Mouse (Mus musculus): Measurements from ENCODE around the gene Prss48. TPM values are rescaled to one million over a fixed set of nuclear protein-coding genes. Genes with fewer than 3 reads are reported as not detected.
"Not testable (repeated sequence)": the region's sequence is repeated elsewhere in the genome, so short reads cannot be mapped to it uniquely, and the experiment has no call there.

The Prss48 gene
- polyA plus RNA-seq, 1 experiment from 2014 or later = not detected

DNA sequence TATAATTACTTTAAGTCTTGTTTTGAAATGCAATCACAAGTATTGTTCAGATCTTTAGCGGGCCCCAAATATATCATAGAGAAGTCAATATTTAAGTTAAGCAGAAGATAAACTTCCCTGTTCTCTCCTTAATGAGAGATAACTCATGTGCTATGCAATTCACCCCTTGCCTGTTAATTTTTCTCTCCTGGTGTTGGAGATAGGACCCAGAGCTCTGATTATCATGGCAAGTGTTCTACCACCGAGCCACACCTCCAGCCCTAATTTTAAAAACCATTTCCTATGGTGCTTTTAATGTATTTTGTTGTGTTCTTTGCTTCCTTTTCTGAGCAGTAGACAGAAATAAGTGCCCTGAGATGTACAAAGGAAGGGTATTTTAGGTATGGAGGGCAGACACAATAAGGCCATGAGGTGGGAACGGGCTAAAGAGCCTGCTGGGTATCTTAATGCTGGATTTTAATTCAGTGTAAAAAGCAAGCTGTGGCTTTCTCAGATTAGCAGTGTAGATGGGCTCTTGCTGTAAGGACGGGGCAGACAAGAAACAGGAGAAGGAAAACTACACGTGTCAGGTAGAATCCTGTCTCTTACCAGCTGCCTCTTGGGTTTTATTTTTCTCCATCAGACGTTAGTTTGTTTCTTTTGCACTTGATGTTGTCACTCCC lies 11.0 kb downstream of the Prss48 start:
- 59% methylated on average over 6 of the region's 6 CpGs for WGBS
- Histone ChIP-seq H3K36me3 (ENCODE audit: control insufficient read depth, insufficient read depth, low read length) (no peaks in the 10 kb centered on the region), H3K27ac (ENCODE audit: low read length) (no peak overlapping the region), H3K4me3 (replicated peaks; ENCODE audit: low read length) (no peak overlapping the region), H3K9me3 (replicated peaks; ENCODE audit: control insufficient read depth, low read length) (no peaks in the 10 kb centered on the region), H3K9ac (ENCODE audit: low read length) (no peak overlapping the region), H3K27me3 (ENCODE audit: control insufficient read depth, insufficient read depth, low read length) (no peaks in the 10 kb centered on the region), H3K4me1 (ENCODE audit: control insufficient read depth, insufficient read depth, low read length) (no peaks in the 10 kb centered on the region; the same call in 1 of the 2 replicates), H3K4me2 (ENCODE audit: low read depth, low read length) (no peak overlapping the region)
- no peak for ATAC-seq (ENCODE audit: insufficient read depth, low FRiP score)

DNA sequence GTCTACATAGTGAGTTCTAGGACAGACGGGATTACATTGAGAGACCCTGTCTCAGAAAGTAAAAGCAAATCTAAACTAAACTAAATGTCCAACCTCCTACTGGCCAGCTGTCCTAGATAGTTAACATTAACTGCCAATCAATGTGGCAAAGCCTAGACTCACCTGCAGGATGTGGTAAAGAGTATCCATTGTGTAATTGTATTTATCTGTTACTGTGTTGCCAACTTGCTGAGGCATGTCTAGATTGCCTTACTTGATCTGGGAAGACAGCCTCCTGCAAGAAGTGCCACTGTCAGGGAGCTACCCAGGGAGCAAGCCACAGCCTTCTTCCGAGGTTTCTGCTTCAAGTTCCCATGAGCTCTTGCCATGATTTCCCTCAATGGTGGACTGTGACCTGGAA lies 15.1 kb downstream of the Prss48 start:
- Histone ChIP-seq H3K27ac (ENCODE audit: low read length) (no peak overlapping the region), H3K4me3 (replicated peaks; ENCODE audit: low read length) (no peak overlapping the region), H3K27me3 (ENCODE audit: control insufficient read depth, insufficient read depth, low read length) (no peaks in the 10 kb centered on the region), H3K9me3 (replicated peaks; ENCODE audit: control insufficient read depth, low read length) (no peaks in the 10 kb centered on the region), H3K9ac (ENCODE audit: low read length) (no peak overlapping the region), H3K36me3 (ENCODE audit: control insufficient read depth, insufficient read depth, low read length) (no peaks in the 10 kb centered on the region), H3K4me2 (ENCODE audit: low read depth, low read length) (no peak overlapping the region), H3K4me1 (ENCODE audit: control insufficient read depth, insufficient read depth, low read length) (no peaks in the 10 kb centered on the region; the same call in 1 of the 2 replicates)
- no peak for ATAC-seq (ENCODE audit: insufficient read depth, low FRiP score)
- 87% methylated on average over 2 of the region's 2 CpGs for WGBS

DNA sequence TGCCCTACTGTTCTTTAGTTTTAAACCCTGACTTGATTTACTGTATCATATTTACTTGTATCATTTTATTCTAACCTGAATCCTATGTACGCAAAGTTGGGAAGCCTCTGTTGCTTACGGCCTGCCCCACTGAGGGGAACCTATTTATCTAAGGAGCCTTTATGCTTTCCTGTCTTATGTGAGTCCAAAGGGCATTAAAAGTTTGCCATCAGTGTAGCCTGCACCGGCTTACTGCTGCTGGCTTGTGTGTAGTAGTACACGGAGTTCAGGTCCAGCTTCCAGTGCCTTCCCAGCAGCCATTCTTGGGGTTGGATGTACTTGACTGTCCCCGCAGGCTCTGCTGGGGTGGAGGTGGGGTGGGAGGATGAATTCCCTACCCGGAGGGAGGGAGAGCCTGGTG lies 17.8 kb downstream of the Prss48 start:
- H3K9ac ChIP-seq (ENCODE audit: low read length) = no peak overlapping the region
- H3K4me2 ChIP-seq (ENCODE audit: low read depth, low read length) = no peak overlapping the region
- ATAC-seq (ENCODE audit: insufficient read depth, low FRiP score) = no peak
- WGBS = 85% methylated on average over 6 of the region's 6 CpGs
- no peaks in the 10 kb centered on the region for H3K9me3 ChIP-seq (replicated peaks; ENCODE audit: control insufficient read depth, low read length)
- H3K27me3 ChIP-seq (ENCODE audit: control insufficient read depth, insufficient read depth, low read length) = no peaks in the 10 kb centered on the region
- no peak overlapping the region for H3K27ac ChIP-seq (ENCODE audit: low read length)
- no peaks in the 10 kb centered on the region; the same call in 1 of the 2 replicates for H3K4me1 ChIP-seq (ENCODE audit: control insufficient read depth, insufficient read depth, low read length)
- no peaks in the 10 kb centered on the region for H3K36me3 ChIP-seq (ENCODE audit: control insufficient read depth, insufficient read depth, low read length)
- no peak overlapping the region for H3K4me3 ChIP-seq (replicated peaks; ENCODE audit: low read length)

DNA sequence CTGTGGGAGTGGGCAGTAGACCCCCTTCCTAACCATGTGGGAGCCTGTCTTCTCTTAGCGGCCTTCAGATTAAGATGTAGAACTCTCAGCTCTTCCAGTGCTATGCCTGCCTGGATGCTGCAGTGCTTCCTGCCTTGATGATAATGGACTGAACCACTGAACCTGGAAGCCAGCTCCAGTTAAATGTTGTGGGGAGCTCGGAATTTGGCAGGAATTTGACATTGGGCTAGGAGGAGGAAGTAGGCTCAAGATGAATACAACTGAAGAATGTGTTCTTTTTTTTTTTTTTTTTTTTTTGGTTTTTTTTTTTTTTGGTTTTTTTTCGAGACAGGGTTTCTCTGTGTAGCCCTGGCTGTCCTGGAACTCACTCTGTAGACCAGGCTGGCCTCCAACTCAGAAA lies 20.5 kb downstream of the Prss48 start:
- H3K36me3 ChIP-seq (ENCODE audit: control insufficient read depth, insufficient read depth, low read length); ATAC-seq (ENCODE audit: insufficient read depth, low FRiP score); H3K27ac ChIP-seq (ENCODE audit: low read length); H3K9ac ChIP-seq (ENCODE audit: low read length); H3K9me3 ChIP-seq (replicated peaks; ENCODE audit: control insufficient read depth, low read length); H3K4me2 ChIP-seq (ENCODE audit: low read depth, low read length); H3K27me3 ChIP-seq (ENCODE audit: control insufficient read depth, insufficient read depth, low read length); H3K4me3 ChIP-seq (replicated peaks; ENCODE audit: low read length): not testable (repeated sequence)
- WGBS = 83% methylated on average over 2 of the region's 3 CpGs
- H3K4me1 ChIP-seq (ENCODE audit: control insufficient read depth, insufficient read depth, low read length) = peaks cover 15% of the 10 kb centered on the region

DNA sequence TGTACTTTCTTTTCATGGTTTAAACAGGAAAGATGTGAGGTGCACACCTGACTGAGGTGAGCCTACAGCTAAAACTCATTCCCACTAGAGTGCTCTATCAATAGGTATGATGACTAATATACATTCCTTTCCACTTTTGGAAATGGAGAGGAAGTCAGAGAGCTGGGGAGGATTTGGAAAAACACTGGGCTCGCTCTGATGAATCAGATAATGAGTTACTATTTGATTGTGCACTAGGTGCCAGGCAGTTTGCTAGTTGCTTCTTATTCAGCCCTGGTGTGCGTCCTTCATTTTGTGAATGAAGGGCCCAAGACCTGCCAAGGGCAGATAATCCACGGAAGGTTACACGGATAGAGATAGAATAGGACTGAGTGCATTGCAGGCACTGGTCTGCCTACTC lies 22.3 kb downstream of the Prss48 start:
- H3K36me3 ChIP-seq (ENCODE audit: control insufficient read depth, insufficient read depth, low read length) = no peaks in the 10 kb centered on the region
- H3K9ac ChIP-seq (ENCODE audit: low read length) = no peak overlapping the region
- no peak overlapping the region for H3K4me3 ChIP-seq (replicated peaks; ENCODE audit: low read length)
- 80% methylated on average over 4 of the region's 4 CpGs for WGBS
- H3K27me3 ChIP-seq (ENCODE audit: control insufficient read depth, insufficient read depth, low read length) = no peaks in the 10 kb centered on the region
- no peak for ATAC-seq (ENCODE audit: insufficient read depth, low FRiP score)
- H3K27ac ChIP-seq (ENCODE audit: low read length) = peak overlapping the region; percentile 22; the same call in 1 of the 2 replicates
- peaks cover 15% of the 10 kb centered on the region for H3K4me1 ChIP-seq (ENCODE audit: control insufficient read depth, insufficient read depth, low read length)
- H3K4me2 ChIP-seq (ENCODE audit: low read depth, low read length) = no peak overlapping the region
- H3K9me3 ChIP-seq (replicated peaks; ENCODE audit: control insufficient read depth, low read length) = no peaks in the 10 kb centered on the region

DNA sequence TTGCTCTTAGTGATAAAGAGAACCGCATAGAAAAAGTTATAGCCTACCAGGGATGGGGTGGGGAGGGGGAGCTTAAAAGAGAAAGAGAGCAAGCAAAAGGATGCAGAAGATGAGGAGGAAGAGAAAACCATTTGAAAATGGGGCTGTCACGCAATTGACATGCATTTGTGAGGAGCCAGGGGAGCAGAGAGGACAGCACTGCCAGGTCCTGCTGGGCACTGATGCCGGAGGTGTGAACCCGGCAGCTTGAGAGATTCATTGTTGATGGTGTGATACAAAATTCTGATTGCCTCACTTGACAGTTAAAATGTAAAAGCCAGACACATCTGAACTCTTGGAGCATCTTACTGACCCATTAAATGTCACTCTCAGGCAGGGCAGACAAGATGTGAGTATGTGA lies 27.8 kb downstream of the Prss48 start:
- H3K4me3 ChIP-seq (replicated peaks; ENCODE audit: low read length) = no peak overlapping the region
- no peaks in the 10 kb centered on the region for H3K36me3 ChIP-seq (ENCODE audit: control insufficient read depth, insufficient read depth, low read length)
- no peaks in the 10 kb centered on the region for H3K9me3 ChIP-seq (replicated peaks; ENCODE audit: control insufficient read depth, low read length)
- peaks cover 20% of the 10 kb centered on the region for H3K4me1 ChIP-seq (ENCODE audit: control insufficient read depth, insufficient read depth, low read length)
- WGBS = 74% methylated on average over 4 of the region's 4 CpGs
- H3K27me3 ChIP-seq (ENCODE audit: control insufficient read depth, insufficient read depth, low read length) = no peaks in the 10 kb centered on the region
- no peak overlapping the region for H3K9ac ChIP-seq (ENCODE audit: low read length)
- ATAC-seq (ENCODE audit: insufficient read depth, low FRiP score) = no peak
- H3K4me2 ChIP-seq (ENCODE audit: low read depth, low read length) = no peak overlapping the region
- H3K27ac ChIP-seq (ENCODE audit: low read length) = no peak overlapping the region

DNA sequence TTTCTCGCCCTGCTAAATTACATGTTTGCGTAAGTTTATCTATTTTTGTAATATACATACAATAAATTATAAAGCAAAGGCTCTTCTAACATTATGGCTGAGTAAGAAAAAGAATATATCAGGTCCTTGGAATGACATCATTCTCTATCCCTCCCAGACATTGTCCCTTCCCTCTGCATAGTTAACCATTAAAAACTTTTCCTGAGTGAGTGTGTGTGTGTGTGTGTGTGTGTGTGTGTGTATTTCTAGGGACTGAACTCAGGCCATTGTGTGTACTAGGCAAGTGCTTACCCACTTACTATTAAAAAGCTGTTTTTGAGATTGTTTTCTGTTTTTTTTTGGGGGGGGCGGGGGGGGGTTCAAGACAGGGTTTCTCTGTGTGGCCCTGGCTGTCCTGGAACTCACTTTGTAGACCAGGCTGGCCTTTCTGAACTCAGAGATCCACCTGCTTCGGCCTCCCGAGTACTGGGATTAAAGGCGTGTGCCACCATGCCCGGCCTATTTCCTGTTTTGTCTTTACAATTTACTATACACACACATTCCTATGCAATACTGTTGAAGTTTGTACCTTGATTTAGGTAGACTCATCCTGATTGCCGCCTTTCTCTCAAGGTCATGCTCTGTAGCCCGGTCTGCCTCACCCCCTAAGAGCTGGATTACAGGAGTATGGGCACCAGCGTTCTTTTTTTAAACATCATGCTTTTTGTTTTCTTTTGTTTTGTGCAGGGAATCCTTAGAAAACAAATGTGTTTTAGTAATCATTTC lies 28.7 kb downstream of the Prss48 start:
- Histone ChIP-seq H3K36me3 (ENCODE audit: control insufficient read depth, insufficient read depth, low read length) (no peaks in the 10 kb centered on the region), H3K4me3 (replicated peaks; ENCODE audit: low read length) (peak overlapping the region; percentile 86; the same call in 1 of the 2 replicates), H3K9ac (ENCODE audit: low read length) (no peak overlapping the region), H3K9me3 (replicated peaks; ENCODE audit: control insufficient read depth, low read length) (no peaks in the 10 kb centered on the region), H3K4me1 (ENCODE audit: control insufficient read depth, insufficient read depth, low read length) (peaks cover 14% of the 10 kb centered on the region), H3K27me3 (ENCODE audit: control insufficient read depth, insufficient read depth, low read length) (no peaks in the 10 kb centered on the region), H3K4me2 (ENCODE audit: low read depth, low read length) (peak overlapping the region; percentile 85), H3K27ac (ENCODE audit: low read length) (no peak overlapping the region)
- ATAC-seq (ENCODE audit: insufficient read depth, low FRiP score) = no peak
- 81% methylated on average over 10 of the region's 10 CpGs for WGBS

DNA sequence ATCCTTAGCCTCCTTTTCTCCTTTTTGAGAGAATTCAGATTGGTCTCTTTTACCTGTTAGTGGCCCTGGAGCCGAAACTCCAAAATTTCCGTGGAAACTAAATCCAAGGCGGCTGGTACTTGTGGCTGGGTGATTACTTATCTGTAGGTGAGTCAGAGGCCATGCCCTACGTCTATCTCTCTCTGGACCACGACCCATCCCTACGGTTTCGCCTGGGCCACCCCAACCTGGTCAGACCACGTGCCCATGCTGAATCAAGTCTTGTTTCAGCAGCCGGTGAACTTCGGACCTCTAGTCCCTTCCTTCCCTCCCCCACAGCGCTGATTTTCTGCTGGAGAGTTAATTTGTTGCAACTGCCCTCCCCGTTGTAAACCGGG lies 30.7 kb downstream of the Prss48 start:
- peak overlapping the region; percentile 90 for H3K27ac ChIP-seq (ENCODE audit: low read length)
- no peaks in the 10 kb centered on the region for H3K9me3 ChIP-seq (replicated peaks; ENCODE audit: control insufficient read depth, low read length)
- no peaks in the 10 kb centered on the region for H3K27me3 ChIP-seq (ENCODE audit: control insufficient read depth, insufficient read depth, low read length)
- peak overlapping the region; percentile 94 for H3K9ac ChIP-seq (ENCODE audit: low read length)
- H3K4me2 ChIP-seq (ENCODE audit: low read depth, low read length) = peak overlapping the region; percentile 85
- H3K4me3 ChIP-seq (replicated peaks; ENCODE audit: low read length) = peak overlapping the region; percentile 86
- no peaks in the 10 kb centered on the region for H3K36me3 ChIP-seq (ENCODE audit: control insufficient read depth, insufficient read depth, low read length)
- peak; percentile 59 for ATAC-seq (ENCODE audit: insufficient read depth, low FRiP score)
- 0 out of 2 replicates have a peak, but pooled peaks cover 5% of the 10 kb centered on the region for H3K4me1 ChIP-seq (ENCODE audit: control insufficient read depth, insufficient read depth, low read length)
- 1% methylated on average over 13 of the region's 13 CpGs for WGBS
